Mouse (Mus musculus): ENCODE measurements around the gene Nxnl2. TPM values are rescaled to one million over a fixed set of nuclear protein-coding genes. Genes with fewer than 3 reads are reported as not detected.

The Nxnl2 gene
- polyA plus RNA-seq, 1 experiment from 2014 or later: 5.0 TPM

- Histone ChIP-seq H3K4me1 (replicated peaks; ENCODE audit: control insufficient read depth, insufficient read depth, low read length) (no peaks in the 10 kb centered on the region), H3K27ac (ENCODE audit: low read depth, low read length) (no peak overlapping the region), H3K4me3 (ENCODE audit: low read depth, low read length) (no peak overlapping the region), H3K9me3 (ENCODE audit: control insufficient read depth) (no peaks in the 10 kb centered on the region), H3K4me2 (replicated peaks; ENCODE audit: low read depth) (no peak overlapping the region), H3K36me3 (ENCODE audit: control insufficient read depth, insufficient read depth) (no peaks in the 10 kb centered on the region), H3K9ac (ENCODE audit: low read depth, low read length) (no peak overlapping the region), H3K27me3 (replicated peaks; ENCODE audit: control insufficient read depth, insufficient read depth, low read length) (no peaks in the 10 kb centered on the region)
- 40% methylated on average over 2 of the region's 2 CpGs for WGBS
- no peak for ATAC-seq
- TF ChIP-seq CTCF (IDR thresholded peaks at IDR 0.05; ENCODE audit: low read depth): no peak
Observed at GRCm38 (mm10) chr13:51214746-51215145, 43.9 kb downstream of the Nxnl2 start.

- Histone ChIP-seq H3K4me1 (replicated peaks; ENCODE audit: control insufficient read depth, insufficient read depth, low read length) (no peaks in the 10 kb centered on the region), H3K4me3 (ENCODE audit: low read depth, low read length) (no peak overlapping the region), H3K27ac (ENCODE audit: low read depth, low read length) (no peak overlapping the region), H3K36me3 (ENCODE audit: control insufficient read depth, insufficient read depth) (no peaks in the 10 kb centered on the region), H3K9me3 (ENCODE audit: control insufficient read depth) (no peaks in the 10 kb centered on the region), H3K4me2 (replicated peaks; ENCODE audit: low read depth) (no peak overlapping the region), H3K27me3 (replicated peaks; ENCODE audit: control insufficient read depth, insufficient read depth, low read length) (no peaks in the 10 kb centered on the region), H3K9ac (ENCODE audit: low read depth, low read length) (no peak overlapping the region)
- TF ChIP-seq CTCF (IDR thresholded peaks at IDR 0.05; ENCODE audit: low read depth): no peak
- WGBS: 93% methylated on average over 4 of the region's 4 CpGs
- ATAC-seq: no peak
Observed at GRCm38 (mm10) chr13:51220897-51221296, 50.1 kb downstream of the Nxnl2 start.

- TF ChIP-seq CTCF (IDR thresholded peaks at IDR 0.05; ENCODE audit: low read depth): no peak
Observed at GRCm38 (mm10) chr13:51221425-51222160, 50.8 kb downstream of the Nxnl2 start.

More at GRCm38 (mm10) chr13:51221425-51222160, 50.8 kb downstream of the Nxnl2 start:
- Histone ChIP-seq H3K27me3 (replicated peaks; ENCODE audit: control insufficient read depth, insufficient read depth, low read length) (no peaks in the 10 kb centered on the region), H3K9me3 (ENCODE audit: control insufficient read depth) (no peaks in the 10 kb centered on the region), H3K4me1 (replicated peaks; ENCODE audit: control insufficient read depth, insufficient read depth, low read length) (no peaks in the 10 kb centered on the region), H3K36me3 (ENCODE audit: control insufficient read depth, insufficient read depth) (no peaks in the 10 kb centered on the region), H3K4me2 (replicated peaks; ENCODE audit: low read depth) (no peak overlapping the region), H3K9ac (ENCODE audit: low read depth, low read length) (no peak overlapping the region), H3K4me3 (ENCODE audit: low read depth, low read length) (no peak overlapping the region), H3K27ac (ENCODE audit: low read depth, low read length) (no peak overlapping the region)
- no peak for ATAC-seq
- 56% methylated on average over 12 of the region's 12 CpGs for WGBS

Small RNA genes within 50 kb of the gene (microRNA-seq; reads per million reads assigned to microRNA genes)
- gene Gm44341: not detected

Other genes starting within 250 kb of the Nxnl2 start
- gene Spin1, start 70.1 kb upstream of the Nxnl2 start, polyA plus RNA-seq (2015; fragmentation: Nextera tagmentation; extraction: Ambion mirVana): 32.7 and 35.0 TPM in 2 replicates
- 10.5 and 11.8 TPM in 2 replicates for gene S1pr3, start 237.6 kb downstream of the Nxnl2 start, polyA plus RNA-seq (2015; fragmentation: Nextera tagmentation; extraction: Ambion mirVana)